In the genomic region with DNA sequence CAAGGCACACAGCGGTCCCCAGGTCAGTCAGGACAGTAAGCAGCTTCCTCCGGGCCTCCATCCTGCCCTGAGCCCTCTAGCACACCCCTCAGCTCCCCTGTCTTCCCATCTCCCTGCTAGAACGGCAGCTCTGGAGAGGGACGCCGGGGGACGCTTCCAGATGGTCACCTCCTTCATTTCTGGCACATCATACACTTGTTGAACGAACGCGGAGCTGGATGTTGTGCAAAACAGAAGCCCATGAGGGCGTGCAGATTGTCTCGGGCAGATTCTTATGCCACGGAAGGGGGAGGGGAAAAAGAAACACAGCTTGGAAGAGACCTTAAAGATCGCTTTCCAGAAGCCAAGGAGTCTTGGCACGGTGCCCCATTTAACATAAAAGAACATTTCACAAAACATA, we compare ENCODE assay signal across 10 mouse cellular contexts.
DNase-seq lines count a peak whose midpoint lies in the region; ATAC-seq lines count a peak whose summit lies in the region.
"Had no signal": no experiment of that assay in that cellular context is flagged by ENCODE, and none has a peak within 500 bp of the region (broad histone marks: within the 10 kb centered on the region; RNA-seq: fewer than 3 reads in every experiment).

No protein-coding gene starts in this region.

- intact Hi-C loops in heart, postnatal 36 days (cut with DNase I) = no loop called here

- ATAC-seq in activated CD4-positive, CD25-positive, alpha-beta regulatory T cell, adult 4 months = no peak
- ATAC-seq in megakaryocyte-erythroid progenitor cell, adult 5-6 weeks (replicated peaks; ENCODE audit: low FRiP score, low TSS enrichment, poor library complexity, severe bottlenecking) = no peak

- peak; percentile 7 for DNase-seq in heart, postnatal 4 days
- DNase-seq in heart, postnatal 36 days = no peak
- peak; percentile 19 for DNase-seq in right cerebral cortex, postnatal 14 days
- DNase-seq in right cerebral cortex, postnatal 4 days = no peak
- peak; percentile 24 to 34 for DNase-seq in layer of hippocampus, adult 8-10 months (ENCODE audit: low spot score in 2 of 2)
- DNase-seq in ovary, postnatal 14 days (ENCODE audit: low spot score) = no peak
- DNase-seq: cerebellum, adult 9-10 months; gastrocnemius, postnatal 25 days had no signal

Comparison
In these comparisons a context has a peak if more than half of its experiments do, and no peak if none do; other contexts are left out.
1. DNase-seq: peak in heart, postnatal 4 days (single experiment), right cerebral cortex, postnatal 14 days (single experiment) and layer of hippocampus, adult 8-10 months (2 of 2); none in heart, postnatal 36 days (0 of 2), right cerebral cortex, postnatal 4 days (single experiment) and ovary, postnatal 14 days (single experiment).